Mouse (Mus musculus) cerebellum, adult 18-20 months (tissue): ENCODE data around the gene Gli2.
A peak's percentile ranks its signal among the peaks of the same experiment; 100 is the strongest.

ENCODE experiments used
- DNase-seq, 2 experiments: peaks; one replicate each; pipeline ENCODE4 v3.0.0; 2021

The Gli2 gene

DNA sequence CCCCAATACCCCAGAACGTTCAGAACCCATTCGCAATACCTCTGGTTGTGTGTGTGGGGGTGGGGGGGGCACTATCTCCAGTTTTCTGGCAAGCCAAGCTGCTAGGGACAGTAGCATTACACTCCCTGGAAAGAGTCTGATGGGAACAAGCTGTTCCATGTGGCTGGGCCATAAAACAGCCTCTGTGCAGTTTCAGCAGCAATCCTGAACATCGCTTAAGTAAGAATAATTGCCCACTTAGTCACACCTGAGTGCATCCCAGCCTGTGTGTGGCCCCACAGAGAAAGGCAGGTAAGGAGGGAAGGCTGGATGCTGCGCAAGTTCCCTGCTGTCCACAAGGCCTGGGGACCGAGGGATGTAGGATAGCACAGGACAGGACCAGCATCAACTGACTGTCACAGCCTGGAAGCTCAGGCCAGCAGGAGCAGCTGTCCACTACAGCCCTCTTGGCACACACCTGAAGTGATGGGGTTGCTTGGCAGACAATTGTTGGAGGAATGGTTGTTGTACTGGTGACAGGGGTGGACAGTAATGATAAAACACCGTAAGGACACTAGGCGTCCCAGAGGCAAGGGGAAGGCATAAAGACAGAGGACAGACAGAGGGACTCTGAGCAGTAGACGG is 58.8 kb downstream of the Gli2 start:
- no peak for DNase-seq

- no peak for DNase-seq
Measured at GRCm38 (mm10) chr1:118993775-118994174, 59.6 kb downstream of the Gli2 start.

- DNase-seq = no peak
Measured at GRCm38 (mm10) chr1:118988331-118988730, 65.1 kb downstream of the Gli2 start.

GRCm38 (mm10) chr1:118987538-118987937 is 65.9 kb downstream of the Gli2 start:
- DNase-seq = no peak

DNA sequence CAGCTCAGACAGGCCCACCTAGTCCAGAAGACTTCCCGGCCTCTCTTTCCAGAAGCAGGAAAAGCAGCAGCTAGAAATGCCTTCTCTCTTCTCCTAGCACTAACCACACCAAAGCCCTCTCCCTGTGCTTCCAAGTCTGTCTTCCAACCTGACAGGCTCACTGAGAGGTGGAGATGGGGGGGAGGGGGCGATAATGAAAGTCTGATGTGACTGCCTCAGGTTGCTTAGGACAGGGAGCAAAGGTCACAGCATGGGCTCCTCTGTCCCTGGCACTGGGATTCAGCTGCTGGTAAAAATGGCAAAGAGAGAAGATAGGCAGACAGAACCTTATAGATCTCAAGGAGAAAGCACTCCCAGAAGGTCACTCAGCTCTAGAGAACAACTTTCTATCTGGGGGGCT is 70.0 kb downstream of the Gli2 start:
- no peak for DNase-seq

DNA sequence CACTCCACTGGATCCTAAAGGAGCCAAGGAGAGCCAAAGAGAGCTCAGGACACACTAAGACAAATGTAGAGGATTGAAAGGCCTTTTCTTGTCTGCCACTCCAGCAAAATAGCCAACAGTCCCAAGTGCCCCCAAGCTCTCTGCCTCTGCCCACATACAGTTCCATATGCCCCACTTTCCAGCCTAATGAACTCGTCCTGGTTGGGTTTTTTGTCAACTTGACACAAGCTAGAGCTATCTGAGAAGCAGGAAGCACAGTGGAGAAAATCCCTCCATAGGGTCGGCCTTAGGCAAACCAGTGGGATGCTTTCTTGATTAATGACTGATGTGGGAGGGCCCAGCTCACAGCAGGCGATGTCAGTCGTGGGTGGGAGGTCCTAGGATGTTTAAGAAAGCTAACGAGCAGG is 70.6 kb downstream of the Gli2 start:
- no peak for DNase-seq

GRCm38 (mm10) chr1:118981943-118982804 is 71.2 kb downstream of the Gli2 start:
- DNase-seq = peak in 1 of 2 experiments; percentile 15

- peak; percentile 12 to 16 for DNase-seq
Measured at GRCm38 (mm10) chr1:118980636-118981035, 72.8 kb downstream of the Gli2 start.

DNA sequence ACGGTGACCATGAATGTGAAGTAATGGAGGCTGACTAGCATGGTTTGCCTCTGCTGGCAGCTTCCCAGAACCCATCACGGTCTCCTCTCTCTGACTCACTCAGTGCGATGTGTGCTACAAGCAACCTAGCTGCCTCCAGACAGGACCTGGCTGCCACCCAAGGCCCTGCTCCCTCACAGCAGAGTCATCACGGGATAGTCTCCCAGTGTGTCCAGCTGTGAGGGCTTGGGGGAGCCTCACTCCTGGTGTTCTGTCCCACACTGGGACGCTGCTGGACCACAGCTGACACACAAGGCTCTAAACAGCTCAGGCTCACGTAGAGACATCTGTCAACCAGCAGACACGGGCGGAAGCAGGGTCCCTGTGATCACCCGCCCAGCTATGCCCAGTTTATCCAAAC is 76.8 kb downstream of the Gli2 start:
- peak; percentile 20 to 23 for DNase-seq

- DNase-seq = no peak
Measured at GRCm38 (mm10) chr1:118975376-118975775, 78.0 kb downstream of the Gli2 start.

GRCm38 (mm10) chr1:118970068-118970467 is 83.4 kb downstream of the Gli2 start:
- no peak for DNase-seq

DNA sequence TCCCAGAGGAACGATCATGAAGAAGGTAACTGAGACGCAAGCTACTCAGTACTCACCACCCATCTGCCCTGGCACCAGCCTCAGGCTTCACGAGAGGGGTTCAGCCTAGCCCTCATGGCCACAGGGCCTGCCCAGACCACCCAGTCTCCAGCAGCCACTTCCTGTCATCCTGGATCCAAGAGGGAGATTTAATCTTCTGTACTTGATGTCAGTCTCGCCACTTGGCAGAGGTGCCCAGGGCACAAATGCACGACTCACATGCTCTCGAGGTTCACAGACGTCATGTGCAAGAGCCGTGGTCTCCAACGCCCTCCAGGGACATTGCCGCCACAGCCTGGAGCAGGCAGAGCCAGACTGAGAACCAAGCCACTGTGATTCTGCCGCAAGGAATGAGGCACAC is 84.0 kb downstream of the Gli2 start:
- no peak for DNase-seq

DNA sequence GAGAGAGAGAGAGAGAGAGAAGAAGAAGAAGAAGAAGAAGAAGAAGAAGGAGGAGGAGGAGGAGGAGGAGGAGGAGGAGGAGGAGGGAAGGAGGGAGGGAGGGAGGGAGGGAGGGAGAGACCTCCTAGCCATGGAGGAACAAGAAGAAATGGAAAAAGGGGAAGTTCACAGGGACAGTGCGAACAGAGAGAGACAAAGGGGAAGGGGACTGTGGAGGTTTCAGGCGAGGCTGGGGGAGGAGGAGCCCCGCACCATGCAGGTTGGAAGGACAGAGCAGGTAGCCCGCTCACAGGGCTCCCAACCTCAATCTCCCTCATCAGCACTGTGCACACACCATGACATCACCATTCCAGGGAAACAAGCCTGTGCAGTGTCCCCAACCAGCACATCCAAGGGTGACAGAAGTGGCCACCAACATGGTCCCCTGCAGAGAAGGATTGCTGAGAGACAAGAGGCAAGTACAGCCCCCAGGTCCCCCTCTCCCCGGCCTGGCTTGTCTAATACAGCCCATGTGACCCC is 84.7 kb downstream of the Gli2 start:
- DNase-seq = no peak

GRCm38 (mm10) chr1:118967976-118968375 is 85.4 kb downstream of the Gli2 start:
- no peak for DNase-seq

- no peak for DNase-seq
Measured at GRCm38 (mm10) chr1:118967281-118967680, 86.1 kb downstream of the Gli2 start.

GRCm38 (mm10) chr1:118958644-118959043 is 94.8 kb downstream of the Gli2 start:
- DNase-seq = no peak

- DNase-seq = no peak
Measured at GRCm38 (mm10) chr1:118955791-118956190, 97.6 kb downstream of the Gli2 start.

- no peak for DNase-seq
Measured at GRCm38 (mm10) chr1:118954434-118955301, 98.8 kb downstream of the Gli2 start.

DNA sequence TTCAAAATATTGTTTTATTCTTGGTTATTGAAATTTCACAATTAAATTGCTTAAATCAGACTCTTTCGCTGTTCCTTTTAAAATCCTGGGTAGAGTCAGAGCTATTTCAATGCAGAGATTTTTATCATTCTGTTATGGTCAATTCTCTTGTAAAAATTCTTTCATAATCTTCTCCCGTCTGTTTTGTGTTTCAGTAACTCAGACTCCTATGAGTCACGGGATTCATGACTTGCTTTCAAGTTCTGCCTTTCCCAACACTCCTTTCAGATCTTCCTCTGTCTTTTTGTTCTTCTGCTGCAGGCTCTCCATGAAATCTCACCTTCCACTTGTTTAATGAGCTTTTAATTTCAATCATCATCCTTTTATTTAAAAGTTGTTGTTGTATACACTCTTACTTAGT is 100.4 kb downstream of the Gli2 start:
- DNase-seq = no peak

- no peak for DNase-seq
Measured at GRCm38 (mm10) chr1:118952318-118952717, 101.1 kb downstream of the Gli2 start.

DNA sequence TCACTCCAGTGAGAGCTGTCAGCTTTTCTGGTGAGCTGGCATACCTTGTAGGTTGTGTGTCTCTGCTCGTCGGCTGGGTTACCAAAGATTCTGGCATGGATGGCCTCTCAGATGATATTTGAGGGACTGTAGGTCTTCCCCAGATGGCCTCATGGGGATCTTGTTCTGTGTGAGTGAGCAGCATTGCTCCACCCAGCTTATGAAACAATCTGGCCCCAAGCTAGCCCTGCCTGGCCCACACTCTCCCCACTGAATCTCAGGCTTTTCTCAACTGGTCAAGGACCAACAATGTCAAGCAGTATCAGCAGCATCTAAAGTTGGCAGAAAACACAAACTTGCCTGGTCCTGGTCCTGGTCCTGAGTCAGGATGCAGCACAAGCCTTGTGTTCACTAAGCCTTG is 105.0 kb downstream of the Gli2 start:
- no peak for DNase-seq

DNA sequence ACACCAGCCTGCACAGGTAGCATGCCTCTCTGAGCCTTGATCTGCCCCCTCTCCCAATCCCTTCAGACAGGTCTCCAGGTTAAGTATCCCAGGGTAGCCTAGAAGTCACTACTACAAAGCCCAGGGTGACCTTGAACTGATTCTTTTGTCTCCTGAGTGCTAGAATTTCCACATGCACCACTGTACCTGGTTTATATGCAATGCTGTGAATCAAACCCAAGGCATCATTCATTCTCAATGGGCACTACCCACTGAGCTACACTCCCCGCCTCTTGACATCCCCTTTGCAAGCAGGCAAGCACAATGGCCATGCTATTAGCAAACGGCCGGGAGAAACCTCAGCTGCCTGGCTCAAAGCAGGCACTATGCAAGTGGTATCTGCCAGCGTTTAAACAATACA is 106.2 kb downstream of the Gli2 start:
- DNase-seq = no peak

GRCm38 (mm10) chr1:118941336-118941735 is 112.1 kb downstream of the Gli2 start:
- DNase-seq = peak; percentile 54 to 62
